Mouse (Mus musculus) bone marrow, adult 2 months (tissue): ENCODE results near the gene BC025920. TPM values are rescaled to one million over a fixed set of nuclear protein-coding genes. Genes with fewer than 3 reads are reported as not detected.

Experiments used
- H3K27ac ChIP-seq: fragments of 200-500 bp; 2 replicates; pipeline ENCODE4 v1.5.1; 2012; ENCODE audit warnings: low read depth, mild to moderate bottlenecking, control low read depth, inconsistent platforms, low read length; ENCODE audit not compliant: control insufficient read depth, poor library complexity, insufficient read depth
- H3K4me1 ChIP-seq: fragments of 200-500 bp; 2 replicates; pipeline ENCODE4 v1.6.1; 2011; ENCODE audit warnings: low read length; ENCODE audit not compliant: control insufficient read depth, insufficient read depth
- H3K4me3 ChIP-seq: fragments of 200-500 bp; replicated peaks from 2 replicates; pipeline ENCODE3; 2011; ENCODE audit warnings: mild to moderate bottlenecking, low read depth, low read length, control low read depth; ENCODE audit not compliant: control insufficient read depth
- CTCF ChIP-seq: fragments of 200-500 bp; IDR thresholded peaks from 2 replicates; pipeline ENCODE4 v1.5.1; 2011; ENCODE audit warnings: low read length, control low read depth; ENCODE audit not compliant: control insufficient read depth, insufficient read depth
- POLR2A ChIP-seq: fragments of 200-500 bp; IDR thresholded peaks from 2 replicates; pipeline ENCODE4 v1.6.1; 2011; ENCODE audit warnings: low read depth, mild to moderate bottlenecking, control low read depth, low read length, borderline replicate concordance; ENCODE audit not compliant: control insufficient read depth
- WGBS: fragments of 180-500 bp; shearing (Covaris S2); methylation state at CpG from one replicate; pipeline ENCODE4 v1.1.7; 2018; 5-methylcytosine and 5-hydroxymethylcytosine counted together
- polyA plus RNA-seq: library from polyadenylated mRNA; stranded (reverse); fragments of >200 nt; gene quantifications from 2 replicates; pipeline ENCODE4 v1.2.4, GENCODE M21; 2011; ENCODE audit warnings: low replicate concordance; ENCODE audit not compliant: missing spikeins, insufficient read depth, insufficient read length

Gene BC025920
- polyA plus RNA-seq, 1 experiment, result 6.6 TPM

DNA sequence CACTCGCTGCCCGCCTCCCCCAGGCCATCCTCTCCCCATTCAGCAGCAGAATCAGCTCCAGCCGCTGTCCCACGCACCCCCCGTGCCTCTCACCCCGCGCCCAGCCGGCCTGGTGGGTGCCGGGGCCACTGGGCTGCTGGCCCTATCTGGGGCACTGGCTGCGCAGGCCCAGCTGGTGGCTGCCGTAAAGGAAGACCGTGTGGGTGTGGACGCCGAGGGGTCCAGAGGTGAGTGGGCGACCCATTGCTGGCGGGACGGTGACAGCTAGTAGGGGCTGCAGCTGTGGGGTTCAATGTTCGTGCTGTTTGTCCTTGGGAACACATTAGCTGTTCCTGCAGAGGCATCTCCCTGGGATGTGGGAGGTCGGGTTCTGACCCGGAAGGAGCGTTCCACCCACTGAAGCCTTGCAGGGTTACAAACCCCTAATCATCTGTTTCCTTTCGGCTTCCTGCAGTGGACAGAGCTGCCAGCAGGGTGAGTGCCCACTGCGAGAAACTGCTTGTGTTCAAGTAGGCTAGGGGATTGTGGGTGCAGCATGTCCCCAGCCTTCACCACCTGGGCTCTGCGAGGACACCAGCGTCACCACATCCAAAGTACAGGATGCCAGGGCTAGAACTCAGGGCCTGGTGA lies 25.5 kb upstream of the BC025920 start:
- peaks cover 2% of the 10 kb centered on the region for H3K4me1 ChIP-seq

GRCm38 (mm10) chr10:81583347-81583746 lies 22.7 kb upstream of the BC025920 start:
- 57% methylated on average over 6 of the region's 6 CpGs for WGBS
- no peak overlapping the region for H3K27ac ChIP-seq
- no peak overlapping the region for H3K4me3 ChIP-seq
- no peak for TF ChIP-seq CTCF
- no peak for TF ChIP-seq POLR2A
- peaks cover 2% of the 10 kb centered on the region for H3K4me1 ChIP-seq

More for the DNA sequence above, 25.5 kb upstream of the BC025920 start:
- H3K27ac ChIP-seq, result peak overlapping the region; percentile 40
- 6% methylated on average over 25 of the region's 25 CpGs for WGBS
- peak overlapping the region; percentile 46 for H3K4me3 ChIP-seq
- TF ChIP-seq CTCF, result peak; percentile 38; the same call in 1 of the 2 replicates
- TF ChIP-seq POLR2A, result no peak

DNA sequence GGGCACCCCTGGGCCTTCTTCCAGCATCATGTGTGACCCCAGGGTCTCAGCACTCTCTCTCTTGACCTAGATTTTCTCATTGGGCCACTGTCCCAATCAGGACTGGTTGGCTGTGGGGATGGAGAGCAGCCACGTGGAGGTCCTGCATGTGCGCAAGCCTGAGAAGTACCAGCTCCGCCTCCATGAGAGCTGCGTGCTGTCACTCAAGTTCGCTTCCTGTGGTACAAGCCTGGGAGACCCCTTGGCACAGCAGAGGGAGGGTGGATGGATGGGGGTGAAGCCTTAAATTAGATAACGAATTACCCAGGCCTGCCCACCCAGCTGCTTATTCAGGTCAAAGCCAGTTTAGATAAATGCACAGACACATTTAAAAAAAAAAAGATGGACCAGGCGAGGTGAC lies 17.3 kb upstream of the BC025920 start:
- no peaks in the 10 kb centered on the region for H3K4me1 ChIP-seq
- WGBS, result 70% methylated on average over 7 of the region's 7 CpGs
- H3K4me3 ChIP-seq, result no peak overlapping the region
- H3K27ac ChIP-seq, result no peak overlapping the region
- TF ChIP-seq POLR2A (no peak), CTCF (no peak)

GRCm38 (mm10) chr10:81591846-81592245 lies 14.2 kb upstream of the BC025920 start:
- peaks cover 1% of the 10 kb centered on the region; the same call in 1 of the 2 replicates for H3K4me1 ChIP-seq
- no peak for TF ChIP-seq CTCF
- no peak for TF ChIP-seq POLR2A
- no peak overlapping the region for H3K27ac ChIP-seq
- WGBS, result 76% methylated on average over 9 of the region's 9 CpGs
- H3K4me3 ChIP-seq, result no peak overlapping the region

GRCm38 (mm10) chr10:81592631-81593030 lies 13.4 kb upstream of the BC025920 start:
- Histone ChIP-seq H3K4me3 (no peak overlapping the region), H3K4me1 (peaks cover 3% of the 10 kb centered on the region), H3K27ac (no peak overlapping the region)
- WGBS, result 64% methylated on average over 7 of the region's 7 CpGs
- TF ChIP-seq CTCF (no peak), POLR2A (no peak)

GRCm38 (mm10) chr10:81593223-81593622 lies 12.8 kb upstream of the BC025920 start:
- TF ChIP-seq CTCF, result no peak
- TF ChIP-seq POLR2A, result no peak
- Histone ChIP-seq H3K4me1 (peaks cover 6% of the 10 kb centered on the region), H3K27ac (no peak overlapping the region), H3K4me3 (no peak overlapping the region)
- 71% methylated on average over 4 of the region's 4 CpGs for WGBS

DNA sequence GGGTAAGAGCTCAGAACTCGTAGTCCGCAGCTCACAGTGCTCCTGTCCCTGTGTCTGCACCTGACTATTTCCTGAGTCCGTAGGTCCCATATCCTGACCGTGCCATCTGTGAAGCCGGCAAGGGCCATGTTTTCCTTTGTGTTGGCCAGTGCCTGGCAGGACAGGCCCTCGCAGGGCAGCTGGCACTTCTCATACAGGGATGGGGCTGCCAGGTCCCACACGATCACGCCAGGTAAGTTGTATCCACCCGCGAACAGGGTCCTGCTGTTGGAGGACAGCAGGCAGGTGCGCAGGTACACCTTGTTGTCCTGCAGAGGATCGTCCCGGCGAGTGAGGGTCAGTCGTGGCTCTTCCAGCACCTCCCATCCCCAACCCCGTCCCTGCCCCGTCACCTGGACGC lies 12.1 kb upstream of the BC025920 start:
- TF ChIP-seq POLR2A (no peak), CTCF (no peak)
- WGBS, result 85% methylated on average over 18 of the region's 18 CpGs
- no peak overlapping the region for H3K4me3 ChIP-seq
- peaks cover 6% of the 10 kb centered on the region for H3K4me1 ChIP-seq
- H3K27ac ChIP-seq, result no peak overlapping the region

- Histone ChIP-seq H3K27ac (no peak overlapping the region), H3K4me3 (no peak overlapping the region), H3K4me1 (peaks cover 6% of the 10 kb centered on the region)
- WGBS, result 67% methylated on average over 5 of the region's 5 CpGs
- no peak for TF ChIP-seq POLR2A
- TF ChIP-seq CTCF, result no peak
Measured at GRCm38 (mm10) chr10:81595599-81595998, 10.5 kb upstream of the BC025920 start.
